Mouse (Mus musculus): ENCODE measurements around the gene Ccdc74a. TPM values are rescaled to one million over a fixed set of nuclear protein-coding genes. Genes with fewer than 3 reads are reported as not detected.
A peak's percentile ranks its signal among the peaks of the same experiment; 100 is the strongest.

The Ccdc74a gene
- polyA plus RNA-seq, 1 experiment from 2014 or later, result 4.4 TPM

DNA sequence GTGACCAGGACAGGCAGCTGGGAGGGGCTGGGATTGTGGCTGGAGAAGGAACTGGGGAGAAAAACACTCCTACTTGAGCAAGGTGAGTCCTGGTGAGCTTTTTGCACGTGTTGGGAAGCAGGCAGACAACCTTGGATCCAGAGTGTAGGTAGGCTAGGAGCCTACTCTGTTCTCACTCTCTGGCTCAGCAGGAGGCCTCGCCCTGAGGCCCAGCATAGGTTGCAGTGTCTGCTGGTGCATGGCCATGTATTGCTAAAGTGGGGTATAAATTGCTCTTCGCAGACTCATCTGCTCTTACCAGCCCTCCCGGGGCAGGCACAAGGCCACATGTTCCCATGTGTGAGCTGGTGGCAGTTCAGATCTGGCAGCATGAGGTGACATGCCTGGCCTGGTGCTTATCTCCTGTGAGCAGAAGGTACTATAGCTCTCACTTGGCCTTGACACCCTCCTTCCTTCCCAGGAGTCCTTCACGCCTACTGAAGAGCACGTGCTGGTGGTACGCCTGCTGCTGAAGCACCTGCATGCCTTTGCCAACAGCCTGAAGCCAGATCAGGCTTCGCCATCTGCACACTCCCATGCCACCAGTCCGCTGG lies 8.1 kb upstream of the Ccdc74a start:
- no peak overlapping the region for H3K9ac ChIP-seq (ENCODE audit: low read depth, low read length)
- no peaks in the 10 kb centered on the region for H3K27me3 ChIP-seq (ENCODE audit: control insufficient read depth, insufficient read depth, low read length)
- no peak overlapping the region for H3K4me2 ChIP-seq (replicated peaks; ENCODE audit: low read depth, low read length)
- no peak overlapping the region for H3K27ac ChIP-seq (ENCODE audit: low read depth, low read length)
- no peak for DNase-seq (ENCODE audit: low spot score)
- no peak for ATAC-seq (ENCODE audit: low FRiP score)
- no peaks in the 10 kb centered on the region for H3K4me1 ChIP-seq (replicated peaks; ENCODE audit: control insufficient read depth, insufficient read depth, low read length)
- peaks cover 9% of the 10 kb centered on the region; the same call in 1 of the 2 replicates for H3K36me3 ChIP-seq (ENCODE audit: control insufficient read depth, insufficient read depth, low read length)
- WGBS, result 88% methylated on average over 9 of the region's 9 CpGs
- H3K4me3 ChIP-seq (ENCODE audit: low read depth, low read length), result no peak overlapping the region
- H3K9me3 ChIP-seq (ENCODE audit: control insufficient read depth, low read length), result no peaks in the 10 kb centered on the region

DNA sequence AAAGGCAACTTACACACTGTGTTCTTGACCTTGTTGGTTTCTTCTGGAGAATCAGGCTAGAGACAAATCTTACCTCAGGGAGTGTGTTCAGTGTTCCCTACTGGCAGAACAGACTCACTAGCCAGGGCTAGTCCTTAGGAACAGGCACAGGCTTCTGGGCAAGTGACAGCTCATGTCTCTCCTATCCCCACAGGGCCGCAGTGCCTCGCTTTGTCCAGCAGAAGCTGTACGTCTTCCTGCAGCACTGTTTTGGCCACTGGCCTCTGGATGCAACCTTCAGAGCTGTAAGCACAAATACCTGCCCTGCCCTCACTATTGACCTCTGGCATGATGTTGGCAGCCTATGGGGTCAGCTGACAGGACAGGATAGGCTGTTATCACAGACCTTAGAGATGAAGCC lies 7.2 kb upstream of the Ccdc74a start:
- 91% methylated on average over 3 of the region's 3 CpGs for WGBS
- peaks cover 9% of the 10 kb centered on the region; the same call in 1 of the 2 replicates for H3K36me3 ChIP-seq (ENCODE audit: control insufficient read depth, insufficient read depth, low read length)
- H3K4me3 ChIP-seq (ENCODE audit: low read depth, low read length), result no peak overlapping the region
- DNase-seq (ENCODE audit: low spot score) (no peak), ATAC-seq (ENCODE audit: low FRiP score) (no peak)
- H3K27me3 ChIP-seq (ENCODE audit: control insufficient read depth, insufficient read depth, low read length), result no peaks in the 10 kb centered on the region
- no peak overlapping the region for H3K9ac ChIP-seq (ENCODE audit: low read depth, low read length)
- H3K27ac ChIP-seq (ENCODE audit: low read depth, low read length), result no peak overlapping the region
- no peaks in the 10 kb centered on the region for H3K9me3 ChIP-seq (ENCODE audit: control insufficient read depth, low read length)
- no peak overlapping the region for H3K4me2 ChIP-seq (replicated peaks; ENCODE audit: low read depth, low read length)
- no peaks in the 10 kb centered on the region for H3K4me1 ChIP-seq (replicated peaks; ENCODE audit: control insufficient read depth, insufficient read depth, low read length)

DNA sequence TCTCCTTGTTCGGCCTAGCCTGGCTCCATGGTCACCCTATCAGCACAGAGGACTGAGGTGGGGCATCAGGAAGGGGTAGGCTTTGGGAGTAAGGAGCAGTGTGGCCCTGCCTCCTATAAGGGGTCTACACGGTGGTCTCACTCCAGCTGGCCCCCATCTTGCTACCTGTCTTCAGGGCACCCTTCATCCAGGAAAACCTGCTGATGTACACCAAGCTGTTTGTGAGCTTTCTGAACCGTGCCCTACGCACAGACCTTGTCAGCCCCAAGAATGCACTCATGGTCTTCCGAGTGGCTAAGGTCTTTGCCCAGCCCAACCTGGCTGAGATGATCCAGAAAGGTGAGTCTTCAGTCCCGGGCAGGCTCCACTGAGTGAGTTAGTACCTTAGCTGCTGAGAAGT lies 6.3 kb upstream of the Ccdc74a start:
- ATAC-seq (ENCODE audit: low FRiP score) (no peak), DNase-seq (ENCODE audit: low spot score) (no peak)
- Histone ChIP-seq H3K4me3 (ENCODE audit: low read depth, low read length) (no peak overlapping the region), H3K27me3 (ENCODE audit: control insufficient read depth, insufficient read depth, low read length) (no peaks in the 10 kb centered on the region), H3K9ac (ENCODE audit: low read depth, low read length) (no peak overlapping the region), H3K9me3 (ENCODE audit: control insufficient read depth, low read length) (no peaks in the 10 kb centered on the region), H3K27ac (ENCODE audit: low read depth, low read length) (no peak overlapping the region), H3K36me3 (ENCODE audit: control insufficient read depth, insufficient read depth, low read length) (peaks cover 9% of the 10 kb centered on the region; the same call in 1 of the 2 replicates), H3K4me1 (replicated peaks; ENCODE audit: control insufficient read depth, insufficient read depth, low read length) (no peaks in the 10 kb centered on the region), H3K4me2 (replicated peaks; ENCODE audit: low read depth, low read length) (no peak overlapping the region)
- WGBS, result 97% methylated on average over 6 of the region's 6 CpGs

DNA sequence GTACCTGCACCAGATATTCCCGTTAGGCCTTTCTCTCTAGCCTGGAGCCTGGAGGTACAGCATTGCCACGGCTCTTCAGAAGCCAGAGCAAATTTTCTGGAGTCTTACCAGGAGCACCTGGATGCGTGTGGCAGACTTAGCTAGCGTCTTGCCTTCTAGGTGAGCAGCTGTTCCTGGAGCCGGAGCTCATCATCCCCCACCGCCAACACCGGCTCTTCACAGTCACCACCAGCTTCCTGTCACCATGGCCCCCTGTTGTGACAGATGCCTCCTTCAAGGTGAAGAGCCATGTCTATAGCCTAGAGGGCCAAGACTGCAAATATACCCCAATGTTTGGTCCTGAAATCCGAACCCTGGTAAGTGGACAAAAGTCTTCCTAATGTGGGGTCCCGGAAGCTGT lies 5.6 kb upstream of the Ccdc74a start:
- Histone ChIP-seq H3K4me3 (ENCODE audit: low read depth, low read length) (no peak overlapping the region), H3K27ac (ENCODE audit: low read depth, low read length) (no peak overlapping the region), H3K27me3 (ENCODE audit: control insufficient read depth, insufficient read depth, low read length) (no peaks in the 10 kb centered on the region), H3K36me3 (ENCODE audit: control insufficient read depth, insufficient read depth, low read length) (peaks cover 9% of the 10 kb centered on the region; the same call in 1 of the 2 replicates), H3K4me2 (replicated peaks; ENCODE audit: low read depth, low read length) (no peak overlapping the region), H3K4me1 (replicated peaks; ENCODE audit: control insufficient read depth, insufficient read depth, low read length) (no peaks in the 10 kb centered on the region), H3K9me3 (ENCODE audit: control insufficient read depth, low read length) (no peaks in the 10 kb centered on the region), H3K9ac (ENCODE audit: low read depth, low read length) (no peak overlapping the region)
- 86% methylated on average over 9 of the region's 9 CpGs for WGBS
- ATAC-seq (ENCODE audit: low FRiP score) (no peak), DNase-seq (ENCODE audit: low spot score) (no peak)

DNA sequence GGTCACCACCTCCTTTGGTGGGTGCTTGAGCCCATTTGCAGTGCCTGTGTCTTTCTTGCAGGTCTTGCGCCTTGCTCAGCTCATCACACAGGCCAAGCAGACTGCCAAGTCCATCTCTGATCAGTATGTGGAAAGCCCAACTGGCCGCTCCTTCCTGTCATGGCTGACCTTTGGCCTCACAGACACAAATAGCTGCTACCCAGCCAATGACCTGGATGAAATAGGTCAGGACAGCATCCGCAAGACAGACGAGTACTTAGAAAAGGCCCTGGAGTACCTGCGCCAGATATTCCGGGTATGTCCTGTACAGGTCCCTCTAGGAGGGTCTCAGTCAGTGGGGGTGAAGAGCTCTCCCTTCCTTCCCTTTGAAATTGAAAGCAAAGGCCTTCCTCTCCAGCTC lies 5.0 kb upstream of the Ccdc74a start:
- Histone ChIP-seq H3K27me3 (ENCODE audit: control insufficient read depth, insufficient read depth, low read length) (no peaks in the 10 kb centered on the region), H3K4me2 (replicated peaks; ENCODE audit: low read depth, low read length) (no peak overlapping the region), H3K4me1 (replicated peaks; ENCODE audit: control insufficient read depth, insufficient read depth, low read length) (no peaks in the 10 kb centered on the region), H3K27ac (ENCODE audit: low read depth, low read length) (no peak overlapping the region), H3K9me3 (ENCODE audit: control insufficient read depth, low read length) (no peaks in the 10 kb centered on the region), H3K36me3 (ENCODE audit: control insufficient read depth, insufficient read depth, low read length) (peaks cover 9% of the 10 kb centered on the region; the same call in 1 of the 2 replicates), H3K4me3 (ENCODE audit: low read depth, low read length) (no peak overlapping the region), H3K9ac (ENCODE audit: low read depth, low read length) (no peak overlapping the region)
- 81% methylated on average over 6 of the region's 6 CpGs for WGBS
- ATAC-seq (ENCODE audit: low FRiP score) (no peak), DNase-seq (ENCODE audit: low spot score) (no peak)

DNA sequence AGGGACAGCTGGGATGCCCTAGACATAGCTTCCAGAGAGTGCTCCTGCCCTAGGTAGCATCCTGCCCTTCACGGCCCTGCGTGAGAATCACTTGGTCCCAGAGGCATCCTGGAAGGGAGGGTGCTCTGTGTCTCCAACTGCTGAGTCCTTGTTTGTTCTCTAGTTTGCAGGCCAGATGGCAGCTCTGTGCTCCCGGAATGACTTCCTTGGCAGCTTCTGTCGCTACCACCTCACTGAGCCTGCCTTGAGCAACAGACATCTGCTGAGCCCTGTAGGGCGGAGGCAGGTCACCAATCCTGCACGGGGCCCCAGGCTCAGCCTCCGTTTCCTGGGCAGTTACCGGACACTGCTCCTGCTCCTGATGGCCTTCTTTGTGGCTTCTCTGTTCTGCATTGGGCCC lies 4.0 kb upstream of the Ccdc74a start:
- H3K27ac ChIP-seq (ENCODE audit: low read depth, low read length), result no peak overlapping the region
- no peak overlapping the region for H3K9ac ChIP-seq (ENCODE audit: low read depth, low read length)
- H3K4me1 ChIP-seq (replicated peaks; ENCODE audit: control insufficient read depth, insufficient read depth, low read length), result 0 out of 2 replicates have a peak, but pooled peaks cover 3% of the 10 kb centered on the region
- no peaks in the 10 kb centered on the region for H3K9me3 ChIP-seq (ENCODE audit: control insufficient read depth, low read length)
- H3K27me3 ChIP-seq (ENCODE audit: control insufficient read depth, insufficient read depth, low read length), result no peaks in the 10 kb centered on the region
- H3K4me2 ChIP-seq (replicated peaks; ENCODE audit: low read depth, low read length), result no peak overlapping the region
- DNase-seq (ENCODE audit: low spot score) (no peak), ATAC-seq (ENCODE audit: low FRiP score) (no peak)
- whole genome bisulfite sequencing, result 88% methylated on average over 8 of the region's 8 CpGs
- no peak overlapping the region for H3K4me3 ChIP-seq (ENCODE audit: low read depth, low read length)
- H3K36me3 ChIP-seq (ENCODE audit: control insufficient read depth, insufficient read depth, low read length), result peaks cover 9% of the 10 kb centered on the region; the same call in 1 of the 2 replicates

DNA sequence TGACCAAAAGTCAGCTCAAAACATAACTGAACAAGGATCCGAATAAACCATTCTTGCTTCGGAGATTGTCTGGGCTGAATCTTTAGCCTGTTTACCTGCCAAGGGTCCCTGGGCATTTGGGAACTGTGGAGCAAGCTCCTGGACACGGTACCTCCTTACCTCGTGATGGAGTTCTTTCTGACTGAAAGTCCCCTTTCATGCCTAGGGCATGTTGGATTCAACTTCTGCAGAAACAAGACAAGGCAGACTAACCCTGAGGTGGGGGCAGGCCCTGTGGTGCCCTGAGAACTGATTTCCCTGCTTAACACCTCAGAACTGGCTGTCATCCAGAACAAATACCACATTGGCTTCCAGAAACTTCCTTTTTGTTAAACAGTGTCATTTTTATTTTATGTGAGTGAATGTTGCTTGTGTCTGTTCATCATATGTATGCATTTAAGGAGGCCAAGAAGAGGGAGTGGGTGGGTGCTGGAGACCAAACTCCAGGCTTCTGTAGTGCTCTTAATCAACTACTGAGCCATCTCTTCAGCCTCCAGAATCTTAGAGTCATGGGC lies 2.8 kb upstream of the Ccdc74a start:
- DNase-seq (ENCODE audit: low spot score), result no peak
- no peaks in the 10 kb centered on the region for H3K27me3 ChIP-seq (ENCODE audit: control insufficient read depth, insufficient read depth, low read length)
- H3K4me3 ChIP-seq (ENCODE audit: low read depth, low read length), result no peak overlapping the region
- H3K4me1 ChIP-seq (replicated peaks; ENCODE audit: control insufficient read depth, insufficient read depth, low read length), result 0 out of 2 replicates have a peak, but pooled peaks cover 3% of the 10 kb centered on the region
- no peak for ATAC-seq (ENCODE audit: low FRiP score)
- H3K36me3 ChIP-seq (ENCODE audit: control insufficient read depth, insufficient read depth, low read length), result peaks cover 9% of the 10 kb centered on the region; the same call in 1 of the 2 replicates
- no peak overlapping the region for H3K4me2 ChIP-seq (replicated peaks; ENCODE audit: low read depth, low read length)
- H3K27ac ChIP-seq (ENCODE audit: low read depth, low read length), result no peak overlapping the region
- WGBS, result 92% methylated on average over 4 of the region's 4 CpGs
- no peak overlapping the region for H3K9ac ChIP-seq (ENCODE audit: low read depth, low read length)
- H3K9me3 ChIP-seq (ENCODE audit: control insufficient read depth, low read length), result no peaks in the 10 kb centered on the region

DNA sequence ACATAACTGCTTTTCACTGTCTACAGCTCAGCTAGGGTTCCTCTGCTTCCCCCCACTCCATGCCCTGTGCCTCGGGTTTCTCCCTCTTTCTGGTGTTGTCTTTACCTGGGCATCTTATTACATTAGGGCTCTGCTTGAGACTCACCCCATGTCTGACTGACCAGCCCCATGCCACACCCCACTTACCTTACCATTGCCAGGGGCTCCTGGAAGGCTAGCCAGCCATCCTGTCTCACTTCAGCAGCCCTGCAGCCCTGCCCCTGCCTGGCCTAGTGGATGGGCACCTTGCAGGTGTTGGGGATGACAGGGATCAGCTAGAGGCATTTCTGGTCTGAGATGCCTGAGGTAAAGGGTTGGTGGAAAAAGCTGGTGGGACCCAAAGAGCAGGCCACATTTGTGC lies 886 bp downstream of the Ccdc74a start:
- peak; percentile 29; the same call in 1 of the 2 replicates for ATAC-seq (ENCODE audit: low FRiP score)

More for the DNA sequence above, 886 bp downstream of the Ccdc74a start:
- H3K9ac ChIP-seq (ENCODE audit: low read depth, low read length), result peak overlapping the region; percentile 52; the same call in 1 of the 2 replicates
- H3K4me3 ChIP-seq (ENCODE audit: low read depth, low read length), result peak overlapping the region; percentile 48; the same call in 1 of the 2 replicates
- DNase-seq (ENCODE audit: low spot score), result no peak
- peak overlapping the region; percentile 95 for H3K4me2 ChIP-seq (replicated peaks; ENCODE audit: low read depth, low read length)
- WGBS, result 18% methylated on average over 1 of the region's 1 CpGs
- H3K4me1 ChIP-seq (replicated peaks; ENCODE audit: control insufficient read depth, insufficient read depth, low read length), result 0 out of 2 replicates have a peak, but pooled peaks cover 3% of the 10 kb centered on the region
- no peak overlapping the region for H3K27ac ChIP-seq (ENCODE audit: low read depth, low read length)
- H3K9me3 ChIP-seq (ENCODE audit: control insufficient read depth, low read length), result no peaks in the 10 kb centered on the region
- H3K36me3 ChIP-seq (ENCODE audit: control insufficient read depth, insufficient read depth, low read length), result peaks cover 2% of the 10 kb centered on the region; the same call in 1 of the 2 replicates
- H3K27me3 ChIP-seq (ENCODE audit: control insufficient read depth, insufficient read depth, low read length), result no peaks in the 10 kb centered on the region

Measured in hindbrain, embryonic 11.5 days (tissue).